1 mouse cellular context compared by ENCODE assay signal in the genomic region with DNA sequence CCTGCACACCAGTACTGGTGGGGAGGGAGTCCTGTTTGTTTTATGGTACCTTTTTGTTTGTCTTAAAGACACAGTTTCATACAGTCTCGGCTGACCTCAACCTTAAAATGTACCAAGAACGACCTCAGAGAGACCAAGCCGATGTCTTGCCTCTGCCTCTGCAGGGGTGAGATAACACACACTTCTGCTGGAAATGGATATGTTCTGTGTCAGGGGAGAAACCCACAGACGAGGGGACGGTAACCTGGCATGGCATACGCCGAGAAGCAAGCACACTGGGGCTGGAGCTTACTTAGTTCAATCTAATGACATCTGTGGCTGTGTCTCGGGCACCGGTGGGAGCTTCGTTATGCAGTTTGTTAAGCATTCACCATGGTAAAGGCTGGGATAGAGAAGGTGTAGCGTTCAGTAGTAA.
TF ChIP-seq lines count a peak whose summit lies in the region.

No protein-coding gene starts in this region.

TF ChIP-seq in MEL, 35 proteins besides CTCF, POLR2A, EP300 and RAD21 (continued from another document):
- TF ChIP-seq USF1 (IDR thresholded peaks at IDR 0.05; ENCODE audit: low read depth, low read length) (no peak), ZNF384 (IDR thresholded peaks at IDR 0.05; ENCODE audit: low read depth, low read length) (no peak), GABPA (IDR thresholded peaks at IDR 0.05; ENCODE audit: low read depth, low read length) (no peak), TAL1 (IDR thresholded peaks at IDR 0.05; ENCODE audit: low read length) (peak; percentile 100), POLR2AphosphoS2 (IDR thresholded peaks at IDR 0.05; ENCODE audit: low read length) (no peak; the same call in 1 of the 2 replicates), ETS1 (IDR thresholded peaks at IDR 0.05; ENCODE audit: low read depth, low read length) (peak; percentile 89), HCFC1 (IDR thresholded peaks at IDR 0.05; ENCODE audit: low read depth, low read length) (peak; percentile 59), CHD2 (IDR thresholded peaks at IDR 0.05; ENCODE audit: low read length) (no peak), E2F4 (IDR thresholded peaks at IDR 0.05; ENCODE audit: borderline replicate concordance, low read depth, low read length) (no peak), ELF1 (IDR thresholded peaks at IDR 0.05; ENCODE audit: low read depth, low read length) (no peak), SMC3 (IDR thresholded peaks at IDR 0.05; ENCODE audit: low read depth, low read length) (no peak), KAT2A (conservative IDR thresholded peaks at IDR 0.05; ENCODE audit: low read depth, low read length) (no peak), GATA1 (IDR thresholded peaks at IDR 0.05; ENCODE audit: low read depth, low read length) (peak; percentile 94), NELFE (IDR thresholded peaks at IDR 0.05; ENCODE audit: low read depth, low read length) (peak; percentile 75), MAFK (IDR thresholded peaks at IDR 0.05; ENCODE audit: borderline replicate concordance, low read depth, low read length) (no peak; the same call in 1 of the 2 replicates), ZC3H11A (IDR thresholded peaks at IDR 0.05; ENCODE audit: low read depth, low read length) (no peak), MYB (IDR thresholded peaks at IDR 0.05; ENCODE audit: low read depth, low read length) (no peak)
